Mouse (Mus musculus): ENCODE results near the gene Anapc13.

Gene Anapc13

DNA sequence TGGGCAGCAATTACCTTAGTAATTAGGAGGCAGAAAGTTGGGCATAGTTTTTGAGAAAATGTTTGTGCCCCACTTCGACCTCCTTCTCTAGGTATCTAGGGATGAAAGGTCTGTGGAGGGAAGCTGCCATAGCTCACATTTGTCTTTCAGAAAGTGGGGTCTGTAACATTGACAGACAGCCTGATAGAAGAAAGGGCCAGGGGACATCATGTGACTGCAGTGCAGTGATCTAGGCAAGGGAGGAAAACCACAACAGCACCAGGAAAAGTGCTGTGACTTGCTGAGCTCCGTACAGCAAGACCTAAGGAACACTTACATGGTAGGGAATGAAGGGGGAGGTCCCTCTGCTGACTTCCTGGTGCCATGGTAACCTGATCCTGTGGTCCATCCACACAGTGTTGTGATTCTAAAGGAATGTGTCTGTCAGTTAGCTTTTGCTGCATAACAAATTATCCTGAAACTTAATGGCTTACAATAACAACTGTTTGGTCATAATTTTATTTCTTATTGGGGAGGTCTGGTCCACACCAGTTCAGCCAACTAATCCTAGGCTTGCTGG lies 5.6 kb downstream of the Anapc13 start:
- no peak for DNase-seq (ENCODE audit: low read depth, low spot score)

DNA sequence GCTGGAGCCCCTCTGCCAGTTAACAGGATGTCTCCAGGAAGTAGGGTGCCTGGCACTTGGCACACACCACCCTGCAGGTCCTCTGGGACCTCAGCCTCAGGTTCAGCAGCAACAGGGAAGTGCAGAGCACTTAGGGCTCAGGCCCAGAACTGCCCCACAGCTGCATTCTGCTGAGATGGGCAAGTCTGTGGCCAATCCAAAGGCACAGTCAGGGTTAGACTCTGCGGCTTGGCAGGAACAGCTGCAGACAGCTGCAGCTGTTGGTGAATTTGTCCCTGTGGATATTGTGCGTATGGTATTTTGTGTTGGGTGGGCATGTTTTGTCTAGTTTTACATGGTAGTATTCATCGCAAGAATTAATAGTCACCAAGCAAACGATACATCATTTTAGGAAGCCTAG lies 6.1 kb downstream of the Anapc13 start:
- no peak for DNase-seq (ENCODE audit: low read depth, low spot score)

DNA sequence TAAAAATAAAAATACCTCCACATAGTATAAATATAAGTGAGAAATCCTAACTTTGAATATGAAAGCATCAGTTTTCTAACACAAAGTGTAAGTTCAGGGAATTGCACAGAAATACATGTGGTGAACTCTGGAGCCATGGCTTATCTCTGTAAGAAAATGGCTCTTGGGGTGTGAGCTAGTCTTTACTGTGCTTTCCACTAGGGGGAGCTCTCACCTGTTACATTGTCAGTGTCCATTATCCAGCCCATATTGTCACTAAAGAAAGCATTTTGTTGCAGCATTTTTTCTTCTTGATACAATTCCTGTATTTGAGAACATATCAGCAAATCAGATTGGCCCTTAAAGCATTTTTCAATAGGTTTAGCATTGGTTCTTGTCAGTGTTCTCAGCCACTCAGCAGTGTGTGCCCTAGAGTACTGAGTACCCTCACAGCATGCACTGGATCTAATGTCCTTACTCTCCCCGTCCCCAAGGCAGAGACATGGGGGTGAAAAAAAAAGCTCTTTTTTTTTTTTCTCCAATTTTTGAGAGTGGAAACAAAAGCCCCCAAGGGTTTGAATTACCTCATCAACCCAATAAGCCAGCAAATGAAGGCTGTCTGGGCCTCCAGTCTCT lies 6.9 kb downstream of the Anapc13 start:
- peak; percentile 81 for DNase-seq (ENCODE audit: low read depth, low spot score)

DNA sequence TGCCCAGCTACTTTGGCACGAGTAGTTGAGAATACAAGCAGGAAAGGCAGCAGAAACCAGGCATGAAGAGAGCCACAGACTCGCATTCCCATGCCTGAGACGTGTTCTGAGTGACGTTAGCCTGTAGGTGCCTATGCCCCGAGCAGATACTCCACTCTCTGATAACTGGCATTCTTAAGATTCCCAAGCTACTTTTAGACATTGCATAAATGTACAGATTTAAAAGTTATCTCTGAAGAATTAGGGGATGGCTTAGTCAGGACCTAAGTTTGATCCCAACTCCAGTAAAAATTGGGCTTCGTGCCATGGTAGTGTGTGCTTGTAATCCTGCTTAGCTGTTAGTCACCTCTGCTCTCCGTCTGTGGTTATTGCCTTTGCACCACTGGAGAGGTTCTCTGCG lies 8.4 kb downstream of the Anapc13 start:
- no peak for DNase-seq (ENCODE audit: low read depth, low spot score)

DNA sequence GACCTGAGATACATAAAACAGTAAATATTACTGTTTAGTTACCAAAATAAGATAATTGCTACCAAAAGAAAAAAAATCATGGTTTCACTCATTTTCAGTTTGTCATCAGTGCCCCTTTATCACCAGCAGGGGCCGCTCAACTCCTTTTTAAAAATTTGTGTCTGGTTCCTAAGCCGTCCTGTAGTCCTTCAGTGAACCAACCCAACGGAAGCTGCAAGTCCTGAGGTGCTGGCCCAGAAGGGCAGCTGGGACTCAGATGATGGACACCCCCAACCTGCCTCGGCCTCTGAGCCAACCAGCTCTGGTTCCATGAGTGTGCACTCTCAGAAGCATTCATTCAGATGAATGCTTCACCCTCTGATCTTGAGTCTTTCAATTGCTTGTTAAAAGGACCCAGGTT lies 10.5 kb downstream of the Anapc13 start:
- DNase-seq (ENCODE audit: low read depth, low spot score): peak; percentile 78

DNA sequence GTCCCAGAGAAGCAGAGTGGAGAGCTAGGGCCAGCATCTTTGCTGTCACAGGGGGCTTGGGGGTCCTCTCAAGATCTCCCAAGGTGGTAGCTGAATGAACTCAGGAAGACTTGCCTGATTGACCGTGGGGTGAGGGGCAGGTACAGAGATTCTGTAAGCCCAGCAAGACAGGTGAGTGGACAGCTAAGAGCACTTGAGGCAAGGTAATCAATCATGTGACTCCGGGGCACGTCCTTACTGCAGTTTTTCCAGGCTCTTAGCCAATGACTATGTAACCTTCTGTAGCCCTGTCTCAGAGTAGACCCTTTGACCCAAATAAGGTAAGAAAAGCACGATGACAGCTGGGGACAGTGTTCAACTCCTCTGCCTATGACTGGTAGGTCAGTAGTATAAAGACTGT lies 11.0 kb downstream of the Anapc13 start:
- DNase-seq (ENCODE audit: low read depth, low spot score): no peak

DNA sequence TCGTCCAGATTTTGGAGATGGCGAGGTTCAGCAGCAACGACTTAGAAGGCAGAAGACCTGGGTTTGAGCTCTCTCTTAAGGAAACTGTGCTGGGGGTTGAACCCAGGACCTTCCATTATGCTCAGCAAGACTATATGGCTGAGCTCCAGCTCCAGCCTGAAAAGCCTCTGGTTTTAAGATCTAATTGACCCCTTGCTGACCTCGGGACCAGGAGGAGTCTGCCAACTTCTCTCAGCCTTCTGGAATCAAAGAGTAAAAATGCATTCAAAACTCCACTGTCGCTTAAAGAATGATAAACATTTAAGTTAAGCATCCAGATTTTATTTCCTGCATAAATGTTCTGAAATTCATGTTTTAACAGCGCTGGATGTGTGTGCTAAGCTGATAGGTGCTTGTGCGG lies 12.9 kb downstream of the Anapc13 start:
- no peak for DNase-seq (ENCODE audit: low read depth, low spot score)

DNA sequence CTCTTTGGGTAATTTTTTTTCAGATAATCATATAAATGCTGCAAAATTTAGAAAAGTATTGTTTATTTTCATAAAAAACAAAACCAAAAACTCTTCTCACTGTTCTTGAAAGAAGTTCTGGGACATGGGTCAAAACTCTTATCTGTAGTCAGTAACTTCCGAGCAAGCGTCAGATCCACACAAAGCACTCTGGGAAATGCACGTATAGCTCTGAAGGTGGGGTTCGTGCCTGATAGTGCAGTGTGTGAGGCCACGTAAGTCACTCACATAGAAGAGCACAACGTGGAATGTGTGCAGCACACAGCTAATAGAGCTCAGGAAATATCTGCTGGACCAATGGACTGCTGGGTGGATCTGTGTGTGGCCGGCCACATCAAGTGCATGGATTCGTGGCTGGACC lies 13.4 kb downstream of the Anapc13 start:
- DNase-seq (ENCODE audit: low read depth, low spot score): no peak

DNA sequence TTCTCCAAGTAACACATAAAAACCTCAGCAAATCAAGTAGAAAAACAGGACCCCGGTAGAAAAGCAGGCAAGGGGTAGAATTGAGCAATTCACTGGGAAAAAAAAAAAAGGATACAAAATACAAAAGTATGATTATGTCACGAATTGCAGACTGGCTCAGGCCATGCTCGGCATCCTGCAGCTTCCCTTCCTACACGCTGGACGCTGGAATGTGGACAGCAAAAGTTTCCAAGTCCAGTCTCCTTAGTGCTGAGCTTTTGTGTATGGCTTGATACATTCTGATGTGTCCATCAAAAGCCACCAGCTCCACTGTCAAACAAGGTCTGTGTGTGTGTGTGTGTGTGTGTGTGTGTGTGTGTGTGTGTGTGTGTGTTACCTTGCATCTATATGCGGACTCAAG lies 15.4 kb downstream of the Anapc13 start:
- no peak for DNase-seq (ENCODE audit: low read depth, low spot score)

DNA sequence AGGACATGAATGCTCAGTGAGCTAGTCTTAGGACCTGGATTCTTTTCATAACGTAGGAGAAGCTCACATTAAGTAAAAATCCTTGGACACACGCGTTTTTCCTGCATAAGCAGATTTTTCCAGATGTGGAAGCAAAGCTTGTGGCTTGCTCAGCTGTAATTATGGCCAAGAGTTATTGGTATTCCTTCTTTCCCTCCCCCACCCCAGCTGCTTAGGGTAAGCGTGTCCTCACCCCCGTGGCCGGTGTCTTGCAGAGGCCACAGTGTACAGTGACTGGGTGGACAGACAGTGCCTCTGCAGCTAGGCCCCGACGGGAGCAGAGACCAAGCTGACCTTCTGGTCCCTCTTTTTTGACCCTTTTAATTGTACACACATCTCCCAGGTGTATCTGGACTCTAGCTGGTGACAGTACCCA lies 17.0 kb downstream of the Anapc13 start:
- DNase-seq (ENCODE audit: low read depth, low spot score): no peak

DNA sequence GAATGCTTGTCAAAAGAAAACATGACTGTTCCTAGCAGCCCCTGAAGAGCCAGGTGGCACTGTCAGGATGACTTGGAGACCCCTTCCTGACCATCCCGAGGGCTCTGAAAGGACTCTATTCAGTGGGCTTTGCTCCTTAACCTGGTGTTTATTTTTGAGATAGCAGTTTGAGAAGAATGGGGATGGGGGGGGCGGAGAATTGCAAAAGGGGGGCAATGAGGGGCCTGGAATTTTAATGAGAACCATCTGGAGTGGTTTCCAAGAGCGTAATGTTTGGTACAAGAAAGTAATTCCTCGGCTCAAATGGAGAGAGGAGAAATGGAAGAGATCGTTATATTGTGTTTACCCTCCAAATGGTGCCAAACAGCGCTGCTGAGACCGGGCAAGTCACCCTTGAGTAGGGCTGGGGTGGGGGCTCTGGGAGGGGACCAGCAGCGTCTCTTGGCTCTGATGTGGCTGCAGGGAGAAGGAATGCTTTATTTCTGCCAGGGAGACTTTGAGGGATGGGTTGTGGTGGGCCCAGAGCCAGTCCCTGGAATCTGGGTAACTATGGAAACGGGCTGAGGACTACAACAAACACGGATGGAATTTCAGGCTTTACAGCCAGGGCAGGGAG lies 17.5 kb downstream of the Anapc13 start:
- DNase-seq (ENCODE audit: low read depth, low spot score): peak; percentile 69

DNA sequence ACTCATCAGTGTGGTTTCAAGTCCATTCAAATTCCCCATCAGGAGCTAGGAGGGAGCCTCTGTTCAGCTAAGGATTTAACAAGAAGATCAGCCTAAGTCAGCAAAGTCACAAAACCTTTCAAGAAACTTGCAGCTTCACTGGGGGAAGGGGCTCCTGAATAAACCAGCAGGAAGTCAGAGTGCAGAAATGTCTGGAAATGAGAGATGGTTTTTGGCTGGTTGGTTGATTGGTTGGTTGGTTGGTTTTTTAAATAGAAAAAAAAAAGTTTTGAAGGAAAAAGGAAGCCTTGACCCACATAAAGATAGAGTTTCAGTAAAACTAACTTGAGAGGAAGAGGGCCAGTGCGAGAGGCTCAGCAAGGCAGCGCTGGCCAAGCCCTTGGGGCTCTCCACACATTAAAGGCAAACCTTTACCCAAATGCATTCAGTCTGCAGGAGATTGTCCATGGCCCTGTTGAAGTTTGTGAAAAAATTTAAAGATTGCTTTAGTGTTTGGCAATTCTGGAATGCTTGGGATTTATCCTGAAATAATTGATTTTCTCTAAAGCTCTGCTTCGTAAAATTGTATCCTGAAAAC lies 19.1 kb downstream of the Anapc13 start:
- no peak for DNase-seq (ENCODE audit: low read depth, low spot score)

DNA sequence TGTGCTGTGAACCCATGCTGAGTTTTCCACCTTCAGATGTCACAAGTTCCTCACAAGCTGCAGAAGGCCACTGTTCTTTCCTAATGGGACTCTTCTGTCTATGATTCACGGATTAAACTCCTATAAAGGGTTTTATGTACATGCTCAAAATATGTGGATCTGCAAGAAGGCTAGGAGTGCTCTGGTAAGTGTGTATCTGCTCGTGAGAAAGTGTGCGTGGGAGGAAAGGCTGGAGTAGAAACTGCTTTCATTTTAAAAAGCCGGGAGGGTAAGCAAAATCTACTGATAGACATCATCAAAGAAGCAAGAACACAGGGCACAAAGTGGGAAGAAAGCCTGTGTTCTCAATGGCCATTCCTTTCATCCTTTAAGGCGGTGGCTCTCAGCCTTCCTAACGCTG lies 20.9 kb downstream of the Anapc13 start:
- DNase-seq (ENCODE audit: low read depth, low spot score): no peak

DNA sequence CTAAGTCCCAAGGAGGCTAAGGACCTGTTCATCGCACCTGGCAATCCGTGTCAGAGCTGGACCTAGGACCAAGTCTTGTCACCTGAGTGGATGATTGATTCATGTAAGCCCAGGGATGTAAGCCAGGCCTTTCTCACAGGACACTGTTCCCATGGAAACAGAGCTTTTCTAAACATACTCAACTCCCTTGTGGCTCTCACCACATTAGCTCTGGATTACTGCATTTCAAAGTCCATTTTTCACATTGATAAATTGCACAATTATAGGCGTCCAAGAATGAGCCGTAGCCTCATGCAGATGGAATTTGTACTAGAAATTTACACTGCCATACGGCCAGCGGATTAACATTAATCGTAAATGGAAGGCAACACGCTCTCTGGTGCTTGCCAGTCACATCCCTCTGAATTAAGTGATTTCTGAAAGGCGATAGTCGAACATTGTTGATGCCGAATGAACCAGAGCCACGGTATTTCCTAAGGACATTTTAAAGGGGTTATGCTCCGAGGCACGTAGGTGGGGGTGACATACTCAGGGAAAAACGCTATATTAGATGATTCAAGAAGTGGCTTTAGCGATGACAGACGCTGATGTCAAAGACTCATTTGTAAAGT lies 23.9 kb downstream of the Anapc13 start:
- DNase-seq (ENCODE audit: low read depth, low spot score): no peak

DNA sequence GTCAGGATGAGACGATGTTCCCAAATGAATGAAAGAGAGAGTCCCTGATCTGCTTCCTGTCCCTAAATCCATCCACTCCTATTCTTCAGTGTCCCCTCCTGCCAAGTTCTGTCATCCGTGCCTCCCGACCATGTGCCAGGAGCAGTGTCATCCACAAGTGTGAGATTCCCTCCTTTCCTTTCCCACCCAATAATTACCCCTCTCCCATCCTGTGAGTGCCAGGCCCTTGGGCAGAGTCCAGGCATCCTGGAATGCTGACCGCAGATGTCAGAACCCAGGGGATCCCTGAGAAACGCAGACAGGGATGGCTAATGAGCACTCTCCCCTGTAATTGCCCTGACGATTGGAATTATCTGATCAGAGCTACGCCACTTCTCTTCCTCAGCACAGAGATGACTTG lies 24.5 kb downstream of the Anapc13 start:
- DNase-seq (ENCODE audit: low read depth, low spot score): no peak

DNA sequence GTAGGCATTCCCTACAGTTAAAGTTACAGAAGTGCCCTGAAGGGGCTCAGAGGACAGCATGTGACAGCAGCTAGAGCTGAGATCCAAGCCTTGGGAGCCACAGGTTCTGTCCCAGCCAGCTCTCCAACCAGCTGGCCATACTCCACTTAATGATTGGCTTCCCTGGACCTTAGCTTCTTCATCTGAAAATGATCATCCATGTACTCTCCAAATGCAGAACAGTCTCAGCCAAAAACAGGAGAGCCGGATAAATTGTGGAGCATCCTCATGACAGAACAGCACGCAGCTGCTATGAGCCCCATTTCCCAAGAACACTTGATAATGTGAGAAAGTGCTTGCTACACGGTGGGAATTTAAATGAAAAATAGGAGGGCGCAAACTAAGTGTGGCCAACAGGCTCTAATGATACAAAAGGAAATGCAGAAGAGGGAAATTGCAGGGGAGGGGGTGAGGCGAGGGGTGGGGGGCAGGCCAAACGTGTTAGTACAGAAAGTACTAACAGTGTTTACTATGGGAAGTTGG lies 25.2 kb downstream of the Anapc13 start:
- DNase-seq (ENCODE audit: low read depth, low spot score): no peak

DNA sequence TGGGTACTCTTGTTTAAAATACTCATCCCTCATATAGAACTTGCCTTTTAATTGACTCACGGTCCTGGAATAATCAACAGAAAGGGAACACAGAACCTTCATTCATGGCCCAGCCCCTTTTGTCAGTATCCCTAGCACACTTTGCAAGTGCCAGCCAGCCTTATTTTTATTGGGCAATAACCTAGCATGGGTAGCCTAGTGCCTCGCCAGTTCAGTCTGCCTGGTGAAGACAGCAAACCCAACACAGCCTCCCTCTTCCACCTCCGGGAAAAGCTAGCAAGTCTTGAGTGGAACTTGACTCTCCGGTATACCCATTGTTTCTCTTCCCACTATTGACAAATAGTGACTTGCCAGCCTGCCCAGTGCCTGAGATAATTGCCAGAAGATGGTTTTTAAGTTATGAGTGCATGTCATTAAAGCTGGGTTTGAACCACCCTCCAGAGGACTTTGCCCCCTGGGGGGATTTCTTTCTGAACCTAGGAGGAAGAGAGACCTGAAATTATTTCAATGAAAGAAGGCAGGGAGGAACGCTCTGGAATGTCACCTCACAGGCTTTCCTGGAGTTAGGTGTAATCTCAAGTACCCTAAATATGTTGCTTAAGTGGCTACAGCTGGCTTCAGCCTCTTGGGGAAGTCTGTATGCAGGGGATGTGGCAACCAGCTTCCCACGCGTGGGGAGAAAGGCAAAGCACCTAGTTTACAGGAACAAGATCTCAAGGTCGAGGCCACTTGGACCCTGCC lies 30.4 kb downstream of the Anapc13 start:
- DNase-seq (ENCODE audit: low read depth, low spot score): no peak

DNA sequence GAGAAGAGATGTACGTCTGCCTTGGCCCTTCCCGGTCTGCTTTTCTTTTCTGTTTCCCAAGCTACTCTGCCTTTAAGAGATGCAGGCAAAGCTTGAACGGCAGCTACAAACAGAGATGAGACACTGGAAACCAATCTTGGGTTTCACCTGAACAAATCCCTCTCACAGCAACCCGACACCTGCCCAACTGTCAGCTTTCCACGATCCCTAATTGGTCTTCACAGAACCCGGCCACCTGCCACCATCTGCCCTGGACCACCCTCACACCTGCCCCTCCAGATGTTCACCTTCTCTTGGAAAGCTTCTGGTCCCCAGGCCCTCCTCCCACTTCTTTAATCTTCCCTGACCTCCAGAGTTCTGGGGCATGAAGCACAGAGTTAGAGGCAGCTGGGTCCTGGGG lies 42.0 kb downstream of the Anapc13 start:
- no peak for DNase-seq (ENCODE audit: low read depth, low spot score)

DNA sequence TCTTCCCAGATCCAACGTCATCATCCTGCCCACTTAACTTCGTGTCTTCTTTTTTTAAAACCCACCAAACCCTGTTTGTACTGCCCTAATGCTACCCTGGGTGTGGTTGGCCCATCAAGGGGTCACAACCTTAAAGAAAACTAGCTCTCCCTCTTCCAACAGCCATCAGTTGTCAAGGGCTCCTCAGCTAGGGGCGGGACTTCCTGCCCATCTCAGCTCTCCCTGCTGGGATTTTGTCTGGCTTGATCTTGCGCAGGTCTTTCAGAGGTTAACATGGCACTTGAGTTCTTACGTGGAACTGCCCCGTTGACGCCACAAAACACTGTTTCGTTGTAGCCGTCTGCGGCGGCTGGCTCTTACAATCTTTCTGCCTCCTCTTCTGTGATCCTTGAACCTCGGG lies 42.8 kb downstream of the Anapc13 start:
- peak; percentile 63 for DNase-seq (ENCODE audit: low read depth, low spot score)

DNA sequence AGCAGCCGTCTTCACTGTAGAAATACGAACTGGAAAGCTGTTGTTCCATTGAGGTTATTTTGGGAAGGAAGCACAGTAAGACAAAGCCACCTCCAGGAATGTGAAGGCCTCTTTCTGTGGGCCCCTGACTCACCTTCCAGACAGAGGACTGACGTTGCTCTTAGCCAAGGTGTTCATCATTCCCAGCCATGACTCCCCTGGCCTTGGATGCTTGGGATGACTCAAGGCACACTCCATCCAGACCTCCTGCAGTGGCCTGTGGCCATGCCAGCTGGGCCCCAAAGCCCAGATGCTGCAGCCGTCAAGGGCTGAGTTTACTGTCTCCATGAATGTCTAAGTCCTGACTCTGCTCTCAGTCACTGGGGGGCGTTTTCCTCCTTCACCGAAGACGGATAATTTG lies 47.3 kb downstream of the Anapc13 start:
- DNase-seq (ENCODE audit: low read depth, low spot score): no peak

DNA sequence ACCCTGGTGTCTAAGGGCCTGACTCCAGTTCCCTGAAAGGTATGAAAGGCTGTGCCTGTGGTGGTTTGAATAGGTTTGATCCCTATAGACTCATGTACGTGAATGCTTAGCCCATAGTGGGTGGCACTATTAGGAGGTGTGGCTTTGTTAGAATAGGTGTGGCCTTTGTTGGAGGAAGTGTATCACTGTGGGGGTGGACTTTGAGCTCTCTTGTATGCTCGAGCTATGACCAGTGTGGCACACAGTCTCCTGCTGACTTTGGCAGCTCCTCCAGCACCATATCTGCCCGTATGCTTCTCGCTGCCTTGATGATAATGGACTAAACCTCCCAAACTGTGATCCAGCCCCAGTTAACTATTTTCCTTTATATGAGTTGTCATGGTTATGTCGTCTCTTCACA lies 49.8 kb downstream of the Anapc13 start:
- DNase-seq (ENCODE audit: low read depth, low spot score): peak; percentile 31

DNA sequence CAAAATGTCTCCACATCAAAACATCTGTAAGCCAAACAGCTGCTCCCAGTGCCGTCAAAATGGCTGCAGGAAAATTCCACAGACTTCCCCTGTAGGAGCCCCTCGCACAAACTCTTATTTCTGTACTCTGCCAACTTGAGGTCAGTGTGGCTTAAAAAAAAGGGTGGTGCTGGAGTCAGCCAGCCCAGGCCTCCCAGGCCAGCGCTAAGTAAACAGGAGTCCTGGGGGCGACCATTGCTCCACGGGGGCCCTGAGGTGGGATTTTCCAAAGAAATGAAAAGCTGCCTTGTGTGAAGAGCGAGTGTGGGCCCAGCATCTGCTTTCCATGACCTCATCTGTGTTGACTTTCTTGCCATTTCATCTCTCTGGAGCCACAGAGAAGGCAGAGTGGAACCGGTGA lies 55.4 kb downstream of the Anapc13 start:
- no peak for DNase-seq (ENCODE audit: low read depth, low spot score)

All from ZHBTc4 (cell line).